Mouse (Mus musculus) forebrain, embryonic 12.5 days (tissue): ENCODE data around the gene Sorcs3. TPM values are rescaled to one million over a fixed set of nuclear protein-coding genes. Genes with fewer than 3 reads are reported as not detected.
A peak's percentile ranks its signal among the peaks of the same experiment; 100 is the strongest.

Experiments used
- ATAC-seq: fragments of 200-750 bp; cut with Nextera tagmentation; 2 replicates; pipeline ENCODE4 v1.8.0; 2017; ENCODE audit warnings: moderate TSS enrichment; ENCODE audit not compliant: low FRiP score
- H3K27ac ChIP-seq: fragments of 300-500 bp; sonication (generic); 2 replicates; pipeline ENCODE4 v1.5.1; 2016; ENCODE audit warnings: mild to moderate bottlenecking
- H3K27me3 ChIP-seq: fragments of 300-500 bp; sonication (generic); 2 replicates; pipeline ENCODE4 v1.6.1; 2016; ENCODE audit warnings: mild to moderate bottlenecking
- H3K36me3 ChIP-seq: fragments of 300-500 bp; sonication (generic); replicated peaks from 2 replicates; pipeline ENCODE4 v1.6.1; 2016; ENCODE audit warnings: mild to moderate bottlenecking
- H3K4me1 ChIP-seq: fragments of 300-500 bp; sonication (generic); 2 replicates; pipeline ENCODE4 v1.6.1; 2016
- H3K4me2 ChIP-seq: fragments of 300-500 bp; sonication (generic); 2 replicates; pipeline ENCODE4 v1.6.1; 2016; ENCODE audit warnings: mild to moderate bottlenecking, moderate library complexity
- H3K4me3 ChIP-seq: fragments of 300-500 bp; sonication (generic); replicated peaks from 2 replicates; pipeline ENCODE4 v1.5.1; 2016; ENCODE audit warnings: mild to moderate bottlenecking
- H3K9ac ChIP-seq: fragments of 300-500 bp; sonication (generic); 2 replicates; pipeline ENCODE4 v1.6.1; 2016; ENCODE audit warnings: mild to moderate bottlenecking
- H3K9me3 ChIP-seq: fragments of 300-500 bp; sonication (generic); 2 replicates; pipeline ENCODE4 v1.6.1; 2016
- WGBS: fragments of 180-500 bp; shearing (Covaris S2); methylation state at CpG from one replicate; pipeline ENCODE4 v1.1.7; 2016; 5-methylcytosine and 5-hydroxymethylcytosine counted together
- polyA plus RNA-seq: library from polyadenylated mRNA; unstranded; fragments of >200 nt; fragmentation: Nextera tagmentation; extraction: Ambion mirVana; gene quantifications from 2 replicates; pipeline ENCODE4 v1.2.1, GENCODE M21; 2016

The Sorcs3 gene
- polyA plus RNA-seq, 1 experiment from 2014 or later, result 5.5 TPM

- no peak overlapping the region for H3K4me2 ChIP-seq
- no peaks in the 10 kb centered on the region for H3K36me3 ChIP-seq
- ATAC-seq, result no peak
- no peaks in the 10 kb centered on the region for H3K27me3 ChIP-seq
- H3K9me3 ChIP-seq, result no peaks in the 10 kb centered on the region
- H3K4me3 ChIP-seq, result no peak overlapping the region
- H3K9ac ChIP-seq, result no peak overlapping the region
- 0 out of 2 replicates have a peak, but pooled peaks cover 4% of the 10 kb centered on the region for H3K4me1 ChIP-seq
- no peak overlapping the region for H3K27ac ChIP-seq
- WGBS, result 86% methylated on average over 6 of the region's 6 CpGs
Measured at GRCm38 (mm10) chr19:48700111-48700658, 494.4 kb downstream of the Sorcs3 start.

GRCm38 (mm10) chr19:48703763-48704162, 497.9 kb downstream of the Sorcs3 start:
- WGBS, result 95% methylated on average over 2 of the region's 2 CpGs

GRCm38 (mm10) chr19:48706267-48706923, 500.6 kb downstream of the Sorcs3 start:
- WGBS, result 9% methylated on average over 1 of the region's 1 CpGs
- Histone ChIP-seq H3K27me3 (no peaks in the 10 kb centered on the region), H3K4me2 (no peak overlapping the region), H3K27ac (no peak overlapping the region), H3K9ac (no peak overlapping the region), H3K4me3 (no peak overlapping the region), H3K4me1 (peaks cover 11% of the 10 kb centered on the region; the same call in 1 of the 2 replicates), H3K36me3 (no peaks in the 10 kb centered on the region), H3K9me3 (no peaks in the 10 kb centered on the region)
- ATAC-seq, result no peak; the same call in 1 of the 2 replicates

More at GRCm38 (mm10) chr19:48703763-48704162, 497.9 kb downstream of the Sorcs3 start:
- no peak overlapping the region for H3K4me2 ChIP-seq
- no peak overlapping the region for H3K9ac ChIP-seq
- ATAC-seq, result no peak
- H3K4me1 ChIP-seq, result peaks cover 15% of the 10 kb centered on the region; the same call in 1 of the 2 replicates
- no peak overlapping the region for H3K27ac ChIP-seq
- H3K27me3 ChIP-seq, result no peaks in the 10 kb centered on the region
- H3K9me3 ChIP-seq, result no peaks in the 10 kb centered on the region
- no peak overlapping the region for H3K4me3 ChIP-seq
- no peaks in the 10 kb centered on the region for H3K36me3 ChIP-seq

GRCm38 (mm10) chr19:48706924-48707320, 501.1 kb downstream of the Sorcs3 start:
- Histone ChIP-seq H3K4me3 (no peak overlapping the region), H3K4me2 (no peak overlapping the region), H3K27ac (no peak overlapping the region), H3K36me3 (no peaks in the 10 kb centered on the region), H3K9me3 (no peaks in the 10 kb centered on the region), H3K27me3 (no peaks in the 10 kb centered on the region), H3K9ac (no peak overlapping the region), H3K4me1 (peaks cover 11% of the 10 kb centered on the region; the same call in 1 of the 2 replicates)
- 89% methylated on average over 1 of the region's 1 CpGs for WGBS
- no peak for ATAC-seq

- 26% methylated on average over 6 of the region's 6 CpGs for WGBS
- H3K4me2 ChIP-seq, result no peak overlapping the region
- H3K9me3 ChIP-seq, result no peaks in the 10 kb centered on the region
- H3K36me3 ChIP-seq, result no peaks in the 10 kb centered on the region
- H3K9ac ChIP-seq, result no peak overlapping the region
- ATAC-seq, result peak; percentile 17; the same call in 1 of the 2 replicates
- H3K27ac ChIP-seq, result no peak overlapping the region
- H3K4me1 ChIP-seq, result peaks cover 21% of the 10 kb centered on the region
- peaks cover 2% of the 10 kb centered on the region; the same call in 1 of the 2 replicates for H3K27me3 ChIP-seq
- no peak overlapping the region for H3K4me3 ChIP-seq
Measured at GRCm38 (mm10) chr19:48725851-48726419, 520.1 kb downstream of the Sorcs3 start.

GRCm38 (mm10) chr19:48727048-48727447, 521.2 kb downstream of the Sorcs3 start:
- H3K4me3 ChIP-seq, result no peak overlapping the region
- H3K36me3 ChIP-seq, result no peaks in the 10 kb centered on the region
- peaks cover 27% of the 10 kb centered on the region for H3K4me1 ChIP-seq
- no peaks in the 10 kb centered on the region for H3K9me3 ChIP-seq
- no peak overlapping the region for H3K9ac ChIP-seq
- WGBS, result 14% methylated on average over 3 of the region's 3 CpGs
- H3K27me3 ChIP-seq, result peaks cover 2% of the 10 kb centered on the region; the same call in 1 of the 2 replicates
- no peak for ATAC-seq
- no peak overlapping the region for H3K27ac ChIP-seq
- no peak overlapping the region for H3K4me2 ChIP-seq

- no peak overlapping the region for H3K27ac ChIP-seq
- 93% methylated on average over 5 of the region's 5 CpGs for WGBS
Measured at GRCm38 (mm10) chr19:48727601-48728000, 521.8 kb downstream of the Sorcs3 start.

GRCm38 (mm10) chr19:48731731-48732130, 525.9 kb downstream of the Sorcs3 start:
- H3K9ac ChIP-seq, result no peak overlapping the region

More at GRCm38 (mm10) chr19:48727601-48728000, 521.8 kb downstream of the Sorcs3 start:
- Histone ChIP-seq H3K36me3 (no peaks in the 10 kb centered on the region), H3K4me3 (no peak overlapping the region), H3K4me1 (peaks cover 27% of the 10 kb centered on the region), H3K9ac (no peak overlapping the region), H3K27me3 (peaks cover 2% of the 10 kb centered on the region; the same call in 1 of the 2 replicates), H3K4me2 (no peak overlapping the region), H3K9me3 (no peaks in the 10 kb centered on the region)
- no peak for ATAC-seq

GRCm38 (mm10) chr19:48734370-48734769, 528.5 kb downstream of the Sorcs3 start:
- Histone ChIP-seq H3K27ac (no peak overlapping the region), H3K36me3 (no peaks in the 10 kb centered on the region), H3K27me3 (peaks cover 27% of the 10 kb centered on the region), H3K4me1 (peaks cover 10% of the 10 kb centered on the region; the same call in 1 of the 2 replicates), H3K4me2 (no peak overlapping the region), H3K9ac (no peak overlapping the region), H3K4me3 (no peak overlapping the region), H3K9me3 (no peaks in the 10 kb centered on the region)
- WGBS, result 14% methylated on average over 4 of the region's 4 CpGs
- ATAC-seq, result peak; percentile 69; the same call in 1 of the 2 replicates

More at GRCm38 (mm10) chr19:48731731-48732130, 525.9 kb downstream of the Sorcs3 start:
- Histone ChIP-seq H3K9me3 (no peaks in the 10 kb centered on the region), H3K36me3 (no peaks in the 10 kb centered on the region), H3K4me3 (no peak overlapping the region), H3K27ac (no peak overlapping the region), H3K27me3 (peaks cover 20% of the 10 kb centered on the region), H3K4me2 (no peak overlapping the region), H3K4me1 (peaks cover 18% of the 10 kb centered on the region)
- ATAC-seq, result no peak
- WGBS, result 66% methylated on average over 10 of the region's 10 CpGs

- H3K27ac ChIP-seq, result no peak overlapping the region
- H3K4me2 ChIP-seq, result no peak overlapping the region
- H3K4me3 ChIP-seq, result no peak overlapping the region
- H3K9me3 ChIP-seq, result no peaks in the 10 kb centered on the region
- no peaks in the 10 kb centered on the region for H3K36me3 ChIP-seq
- 10% methylated on average over 2 of the region's 2 CpGs for WGBS
- peak; percentile 65; the same call in 1 of the 2 replicates for ATAC-seq
- H3K27me3 ChIP-seq, result peaks cover 37% of the 10 kb centered on the region
- H3K4me1 ChIP-seq, result peaks cover 2% of the 10 kb centered on the region; the same call in 1 of the 2 replicates
- no peak overlapping the region for H3K9ac ChIP-seq
Measured at GRCm38 (mm10) chr19:48737554-48737953, 531.7 kb downstream of the Sorcs3 start.

GRCm38 (mm10) chr19:48755156-48755555, 549.3 kb downstream of the Sorcs3 start:
- 86% methylated on average over 9 of the region's 9 CpGs for WGBS
- no peak overlapping the region for H3K4me2 ChIP-seq
- 0 out of 2 replicates have a peak, but pooled peaks cover 4% of the 10 kb centered on the region for H3K27me3 ChIP-seq
- H3K27ac ChIP-seq, result no peak overlapping the region
- H3K36me3 ChIP-seq, result no peaks in the 10 kb centered on the region
- no peaks in the 10 kb centered on the region for H3K4me1 ChIP-seq
- no peaks in the 10 kb centered on the region for H3K9me3 ChIP-seq
- H3K4me3 ChIP-seq, result no peak overlapping the region
- no peak for ATAC-seq
- H3K9ac ChIP-seq, result no peak overlapping the region

GRCm38 (mm10) chr19:48756831-48757230, 551.0 kb downstream of the Sorcs3 start:
- H3K27ac ChIP-seq, result no peak overlapping the region
- ATAC-seq, result no peak
- H3K36me3 ChIP-seq, result no peaks in the 10 kb centered on the region
- H3K4me2 ChIP-seq, result no peak overlapping the region
- no peaks in the 10 kb centered on the region for H3K9me3 ChIP-seq
- 82% methylated on average over 6 of the region's 6 CpGs for WGBS
- no peaks in the 10 kb centered on the region for H3K27me3 ChIP-seq
- no peak overlapping the region for H3K9ac ChIP-seq
- no peaks in the 10 kb centered on the region for H3K4me1 ChIP-seq
- no peak overlapping the region for H3K4me3 ChIP-seq
